Mouse (Mus musculus) thymus, adult 2 months (tissue): Measurements from ENCODE around the gene Vwa3b.

Experiments
- CTCF ChIP-seq: fragments of 200-500 bp; IDR thresholded peaks from 2 replicates; pipeline ENCODE4 v1.5.1; 2012; ENCODE audit warnings: mild to moderate bottlenecking, control low read depth, low read length, moderate library complexity, borderline replicate concordance; ENCODE audit not compliant: control insufficient read depth, poor library complexity, insufficient read depth; ENCODE audit errors: extremely low read depth
- POLR2A ChIP-seq: fragments of 200-500 bp; IDR thresholded peaks from 2 replicates; pipeline ENCODE4 v1.6.1; 2012; ENCODE audit warnings: mild to moderate bottlenecking, low read length, control low read depth, moderate library complexity; ENCODE audit not compliant: control insufficient read depth, poor library complexity, insufficient read depth; ENCODE audit errors: extremely low read depth

GRCm38 (mm10) chr1:36996561-36997213, 29.7 kb upstream of the Vwa3b start:
- TF ChIP-seq POLR2A (no peak), CTCF (no peak)
